Mouse (Mus musculus) ES-Bruce4 (cell line): Measurements from ENCODE around the gene Kif7.

ENCODE experiments used
- CTCF ChIP-seq: IDR thresholded peaks from one replicate; pipeline ENCODE4 v1.8.1; 2011; ENCODE audit warnings: low read depth, low read length
- EP300 ChIP-seq: IDR thresholded peaks from 2 replicates; pipeline ENCODE4 v1.6.1; 2011; ENCODE audit warnings: low read depth, low read length; ENCODE audit not compliant: insufficient read depth
- POLR2A ChIP-seq: IDR thresholded peaks from one replicate; pipeline ENCODE4 v1.8.1; 2011; ENCODE audit warnings: low read length; ENCODE audit not compliant: insufficient read depth

GRCm38 (mm10) chr7:79742659-79743536, 27.4 kb upstream of the Kif7 start, which contains the start of the genes Pex11a and Wdr93:
- TF ChIP-seq CTCF, result no peak
- TF ChIP-seq EP300, result no peak
- TF ChIP-seq POLR2A, result no peak
